Mouse (Mus musculus) myocyte (in vitro differentiated cells): Measurements from ENCODE around the gene Pdcd2. TPM values are rescaled to one million over a fixed set of nuclear protein-coding genes. Genes with fewer than 3 reads are reported as not detected.
A peak's percentile ranks its signal among the peaks of the same experiment; 100 is the strongest.

Experiments
- H3K27me3 ChIP-seq: one replicate; pipeline ENCODE4 v1.6.1; 2011; ENCODE audit not compliant: control insufficient read depth, insufficient read depth, insufficient read length
- H3K36me3 ChIP-seq: one replicate; pipeline ENCODE4 v1.6.1; 2011; ENCODE audit not compliant: control insufficient read depth, insufficient read depth
- H3K4me2 ChIP-seq: one replicate; pipeline ENCODE4 v1.6.1; 2011; ENCODE audit warnings: low read depth, control low read depth
- H3K4me3 ChIP-seq: one replicate; pipeline ENCODE4 v1.5.1; 2011; ENCODE audit warnings: mild to moderate bottlenecking, control low read depth, moderate library complexity
- H3K79me2 ChIP-seq: one replicate; pipeline ENCODE4 v1.6.1; 2011; ENCODE audit not compliant: control insufficient read depth, insufficient read depth
- H3ac ChIP-seq: one replicate; pipeline ENCODE4 v1.6.1; 2011; ENCODE audit not compliant: control insufficient read depth, insufficient read length
- CEBPB ChIP-seq: IDR thresholded peaks from 2 replicates; pipeline ENCODE4 v1.6.1; 2011; ENCODE audit warnings: mild to moderate bottlenecking, moderate library complexity; ENCODE audit not compliant: poor library complexity, insufficient read depth, severe bottlenecking
- E2F4 ChIP-seq: IDR thresholded peaks from one replicate; pipeline ENCODE4 v1.6.1; 2011; ENCODE audit warnings: mild to moderate bottlenecking, control low read depth, moderate library complexity; ENCODE audit not compliant: insufficient read depth
- MAX ChIP-seq: IDR thresholded peaks from one replicate; pipeline ENCODE4 v1.6.1; 2011; ENCODE audit warnings: low read depth, mild to moderate bottlenecking, control low read depth
- MYOD1 ChIP-seq, 3 experiments: IDR thresholded peaks; one replicate each; pipeline ENCODE4 v1.6.1; 2011; ENCODE audit warnings: control low read depth in 2 of 3, low read depth in 2 of 3, mild to moderate bottlenecking in 2 of 3, moderate library complexity in 1 of 3; ENCODE audit not compliant: insufficient read length in 2 of 3, control insufficient read depth in 1 of 3
- MYOG ChIP-seq, 3 experiments: IDR thresholded peaks; one replicate each; pipeline ENCODE4 v1.6.1; 2011; ENCODE audit warnings: control low read depth in 2 of 3, low read depth in 2 of 3, mild to moderate bottlenecking in 2 of 3; ENCODE audit not compliant: insufficient read length in 2 of 3, control insufficient read depth in 1 of 3, insufficient read depth in 1 of 3
- POLR2A ChIP-seq: IDR thresholded peaks from one replicate; pipeline ENCODE4 v1.6.1; 2011; ENCODE audit warnings: low read depth, mild to moderate bottlenecking, control low read depth, moderate library complexity; ENCODE audit not compliant: insufficient read length
- POLR2AphosphoS2 ChIP-seq: IDR thresholded peaks from one replicate; pipeline ENCODE4 v1.6.1; 2011; ENCODE audit warnings: low read depth, control low read depth; ENCODE audit not compliant: insufficient read length
- REST ChIP-seq: IDR thresholded peaks from one replicate; pipeline ENCODE4 v1.6.1; 2011; ENCODE audit warnings: mild to moderate bottlenecking, control low read depth, moderate library complexity; ENCODE audit not compliant: insufficient read depth, insufficient read length
- SRF ChIP-seq: IDR thresholded peaks from one replicate; pipeline ENCODE4 v1.6.1; 2011; ENCODE audit warnings: low read depth; ENCODE audit not compliant: control insufficient read depth, insufficient read length
- TCF12 ChIP-seq: IDR thresholded peaks from one replicate; pipeline ENCODE4 v1.6.1; 2011; ENCODE audit warnings: mild to moderate bottlenecking, control low read depth; ENCODE audit not compliant: poor library complexity, insufficient read depth, severe bottlenecking
- TCF3 ChIP-seq: IDR thresholded peaks from one replicate; pipeline ENCODE4 v1.6.1; 2011; ENCODE audit warnings: low read depth, control low read depth; ENCODE audit not compliant: insufficient read length
- USF1 ChIP-seq: IDR thresholded peaks from one replicate; pipeline ENCODE4 v1.6.1; 2011; ENCODE audit warnings: low read depth, mild to moderate bottlenecking, control low read depth, moderate library complexity
- polyA plus RNA-seq: library from polyadenylated mRNA; unstranded; fragments of >200 nt; fragmentation: generic; extraction: Trizol; gene quantifications from one replicate; pipeline ENCODE4 v1.2.1, GENCODE M21; 2012; ENCODE audit warnings: missing spikeins

The Pdcd2 gene
- polyA plus RNA-seq: 43.4 TPM

- TF ChIP-seq POLR2AphosphoS2 (peak; percentile 91), MAX (no peak), POLR2A (peak; percentile 97), MYOD1 (IDR thresholded peaks at IDR 0.05; ENCODE audit: control insufficient read depth in 1 of 3, insufficient read length in 2 of 3, low read depth in 2 of 3) (no peak), E2F4 (no peak), USF1 (peak; percentile 93), MYOG (IDR thresholded peaks at IDR 0.05; ENCODE audit: control insufficient read depth in 1 of 3, insufficient read depth in 1 of 3, insufficient read length in 2 of 3, low read depth in 2 of 3) (peak in 1 of 3 experiments; percentile 33)
- peaks cover 28% of the 10 kb centered on the region for H3K36me3 ChIP-seq
- peak within 1 kb of the TSS; percentile 48 for H3K4me3 ChIP-seq
- peak within 1 kb of the TSS; percentile 88 for H3K4me2 ChIP-seq
- peaks cover 5% of the 10 kb centered on the region for H3K79me2 ChIP-seq
- peak within 1 kb of the TSS; percentile 27 for H3ac ChIP-seq
- no peaks in the 10 kb centered on the region for H3K27me3 ChIP-seq
These were observed at the start of gene Pdcd2 for GRCm38 (mm10) chr17:15526986-15527810. TSS of gene Pdcd2 (minus strand) at chr17:15527301.

- H3K36me3 ChIP-seq: no peaks in the 10 kb centered on the region
- H3ac ChIP-seq: no peak overlapping the region
- no peak overlapping the region for H3K4me2 ChIP-seq
- H3K27me3 ChIP-seq: no peaks in the 10 kb centered on the region
- no peaks in the 10 kb centered on the region for H3K79me2 ChIP-seq
- TF ChIP-seq CEBPB (no peak), MYOG (IDR thresholded peaks at IDR 0.05; ENCODE audit: control insufficient read depth in 1 of 3, insufficient read depth in 1 of 3, insufficient read length in 2 of 3, low read depth in 2 of 3) (peak in 1 of 3 experiments; percentile 11), MAX (no peak)
- H3K4me3 ChIP-seq: no peak overlapping the region
These were observed 48.0 kb upstream of the Pdcd2 start for GRCm38 (mm10) chr17:15575056-15575455.

- no peaks in the 10 kb centered on the region for H3K27me3 ChIP-seq
- H3K36me3 ChIP-seq: no peaks in the 10 kb centered on the region
- H3ac ChIP-seq: no peak overlapping the region
- no peaks in the 10 kb centered on the region for H3K79me2 ChIP-seq
- no peak overlapping the region for H3K4me2 ChIP-seq
- no peak overlapping the region for H3K4me3 ChIP-seq
- no peak for TF ChIP-seq TCF12
- TF ChIP-seq MAX: no peak
- no peak for TF ChIP-seq TCF3
- no peak for TF ChIP-seq E2F4
These were observed 39.8 kb upstream of the Pdcd2 start for GRCm38 (mm10) chr17:15566908-15567307.

GRCm38 (mm10) chr17:15564928-15565300 lies 37.8 kb upstream of the Pdcd2 start:
- no peaks in the 10 kb centered on the region for H3K79me2 ChIP-seq
- H3ac ChIP-seq: no peak overlapping the region
- H3K4me2 ChIP-seq: peak overlapping the region; percentile 59
- no peak for TF ChIP-seq E2F4
- H3K4me3 ChIP-seq: peak overlapping the region; percentile 55
- no peaks in the 10 kb centered on the region for H3K27me3 ChIP-seq
- H3K36me3 ChIP-seq: no peaks in the 10 kb centered on the region

- peak within 1 kb of the TSS; percentile 55 for H3K4me3 ChIP-seq
- peak within 1 kb of the TSS; percentile 94 for H3K4me2 ChIP-seq
- peak within 1 kb of the TSS; percentile 33 for H3ac ChIP-seq
- TF ChIP-seq POLR2AphosphoS2: no peak
- peak; percentile 84 for TF ChIP-seq POLR2A
- TF ChIP-seq CEBPB: no peak
- no peak for TF ChIP-seq TCF12
- TF ChIP-seq SRF: peak; percentile 92
- peak; percentile 14 for TF ChIP-seq E2F4
- TF ChIP-seq REST: no peak
- no peak for TF ChIP-seq USF1
- peak; percentile 1 for TF ChIP-seq TCF3
- no peak for TF ChIP-seq MYOD1 (IDR thresholded peaks at IDR 0.05; ENCODE audit: control insufficient read depth in 1 of 3, insufficient read length in 2 of 3, low read depth in 2 of 3)
- TF ChIP-seq MAX: no peak
- no peaks in the 10 kb centered on the region for H3K36me3 ChIP-seq
- no peaks in the 10 kb centered on the region for H3K79me2 ChIP-seq
- no peaks in the 10 kb centered on the region for H3K27me3 ChIP-seq
These were observed 37.2 kb upstream of the Pdcd2 start, which contains the start of gene Prdm9 for GRCm38 (mm10) chr17:15564014-15564927. TSS of gene Prdm9 (minus strand) at chr17:15564354.
